Mouse (Mus musculus) B cell, adult 2 months (primary cell): ENCODE data around the gene Ube2dnl2.

ENCODE experiments used
- DNase-seq, 2 experiments: peaks; one replicate each; pipeline ENCODE4 v3.0.0; 2022

Ube2dnl2 gene

DNA sequence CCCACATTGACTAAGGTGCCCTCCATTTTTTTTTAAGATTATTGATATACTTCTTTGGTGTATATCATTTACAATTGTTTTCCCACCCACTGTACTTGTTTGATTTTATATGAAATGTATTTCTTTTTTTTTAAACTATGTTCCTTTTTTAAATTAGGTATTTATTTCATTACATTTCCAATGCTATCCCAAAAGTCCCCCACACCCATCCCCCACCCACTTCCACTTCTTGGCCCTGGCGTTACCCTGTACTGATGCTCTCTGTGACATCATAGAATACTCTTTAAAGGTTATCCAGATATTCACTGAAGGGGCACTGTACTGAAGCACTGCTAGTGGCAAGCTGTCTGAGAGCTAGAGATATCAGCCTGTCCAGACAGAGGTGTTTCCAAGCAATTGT, at the start of gene Ube2dnl2:
Gene Ube2dnl2, plus strand, starts transcription at position 301 of the 400 bp plus-strand sequence.
- DNase-seq = no peak

DNA sequence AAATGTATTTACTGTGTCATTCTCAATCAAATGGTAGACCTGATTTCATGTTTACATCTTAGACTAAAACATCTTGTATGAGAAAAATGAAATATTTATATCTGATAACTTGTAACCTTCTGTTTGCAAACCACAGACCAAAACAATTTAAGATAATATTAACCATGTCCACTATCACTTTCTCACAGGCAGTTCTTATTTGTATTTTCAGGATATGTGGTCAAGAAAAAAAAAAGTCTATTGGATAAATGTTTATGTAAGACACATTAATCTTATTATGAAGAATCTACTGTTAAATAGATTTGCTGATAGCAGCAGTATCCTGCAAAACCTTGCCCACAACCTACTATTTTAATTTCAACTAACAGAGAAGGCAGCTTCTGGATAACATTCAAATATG, 11.9 kb upstream of the Ube2dnl2 start:
- no peak for DNase-seq

DNA sequence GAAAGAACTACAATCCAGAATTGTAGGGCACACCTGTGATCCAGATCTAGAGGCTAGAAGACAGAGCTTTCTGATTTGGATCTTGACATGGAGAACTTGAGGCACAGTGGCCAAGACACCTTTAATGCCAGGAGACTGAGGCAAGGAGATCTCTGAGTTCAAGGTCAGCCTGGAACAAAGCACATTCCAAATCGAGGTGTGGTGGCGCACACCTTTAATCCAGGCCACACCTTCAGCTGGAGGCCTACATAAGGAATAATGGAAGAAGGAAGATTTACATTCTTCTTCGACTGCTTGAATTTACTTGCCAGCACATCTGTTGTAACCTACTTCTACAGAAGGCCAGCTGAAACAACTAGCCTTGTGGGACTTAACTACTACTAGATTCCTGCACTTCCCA, 9.9 kb upstream of the Ube2dnl2 start:
- DNase-seq = no peak

DNA sequence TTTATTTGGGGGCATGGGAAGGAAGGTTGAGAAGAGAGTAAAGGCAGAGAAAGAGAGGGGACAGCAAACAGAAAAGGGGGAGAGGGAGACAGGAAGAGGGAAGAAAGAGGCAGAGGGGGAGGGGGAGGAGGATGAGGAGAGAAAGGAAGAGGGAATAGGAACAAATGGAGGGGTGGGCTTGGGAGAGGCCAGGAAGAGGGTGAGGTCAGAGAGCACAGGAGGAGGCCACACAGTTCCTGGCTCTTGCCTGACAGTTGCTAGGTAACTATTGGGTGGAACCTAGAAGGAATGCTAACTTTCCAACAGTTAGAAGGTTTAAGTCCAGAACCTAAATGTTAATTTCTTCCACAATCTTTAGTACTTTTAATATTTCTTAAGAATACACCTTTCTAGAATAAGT, 4.0 kb upstream of the Ube2dnl2 start:
- no peak for DNase-seq

DNA sequence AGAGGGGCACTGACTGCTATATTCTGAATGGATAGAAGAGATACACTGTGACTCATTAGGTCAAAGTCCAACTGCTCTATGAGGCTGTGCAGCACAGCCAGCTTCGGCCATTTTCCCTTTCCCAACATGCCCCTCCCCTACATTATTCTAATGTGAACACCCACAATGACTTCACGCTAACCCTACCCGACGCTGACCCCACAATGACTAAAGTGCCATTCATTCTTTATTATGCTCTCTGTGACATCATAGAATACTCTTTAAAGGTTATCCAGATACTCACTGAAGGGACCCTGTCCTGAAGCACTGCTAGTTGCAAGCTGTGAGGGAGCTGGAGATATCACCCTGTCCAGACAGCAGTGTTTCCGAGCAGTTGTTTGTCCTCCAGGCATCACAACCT, 2.7 kb upstream of the Ube2dnl2 start, which contains the start of gene Ube2dnl1:
Gene Ube2dnl1, plus strand, starts transcription at position 301 of the 400 bp plus-strand sequence.
- no peak for DNase-seq

DNA sequence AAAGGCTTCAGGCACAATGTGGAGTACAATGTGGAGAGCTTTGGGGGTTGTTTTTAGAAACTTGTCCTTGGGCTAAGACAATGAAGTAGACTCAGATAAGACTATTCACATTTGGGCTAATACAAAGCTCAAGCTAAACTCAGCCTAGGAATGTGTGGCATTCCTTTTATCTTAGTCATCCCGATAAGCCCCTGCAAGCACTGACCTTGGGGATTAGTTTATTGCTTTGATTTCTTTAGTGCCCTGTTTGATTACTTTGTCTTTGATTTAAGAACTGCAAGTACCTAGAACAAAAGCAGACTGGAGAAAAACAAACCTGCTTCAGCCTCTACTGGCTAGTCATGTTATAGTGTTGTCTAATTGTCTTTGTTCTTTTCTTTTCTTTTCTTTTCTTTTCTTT, 47.7 kb downstream of the Ube2dnl2 start:
- no peak for DNase-seq
